Mouse (Mus musculus): ENCODE measurements at regions not wholly inside any gene's neighbourhood (a gene's known extent, or its start where the extent isn't known, plus 50 kb on each side); places are given as distances from the start of the nearest gene placed in this dataset.

- ATAC-seq (replicated peaks; ENCODE audit: low FRiP score, poor library complexity, severe bottlenecking) = no peak
These were observed 118.8 kb upstream of the Marcks start for GRCm38 (mm10) chr10:37257544-37257943.

- ATAC-seq (replicated peaks; ENCODE audit: low FRiP score, poor library complexity, severe bottlenecking) = no peak
These were observed 112.3 kb upstream of the Marcks start for GRCm38 (mm10) chr10:37250934-37251521.

GRCm38 (mm10) chr10:37250157-37250556 is 111.4 kb upstream of the Marcks start:
- no peak for ATAC-seq (replicated peaks; ENCODE audit: low FRiP score, poor library complexity, severe bottlenecking)

- ATAC-seq (replicated peaks; ENCODE audit: low FRiP score, poor library complexity, severe bottlenecking) = no peak
These were observed 110.8 kb upstream of the Marcks start for GRCm38 (mm10) chr10:37249511-37249910.

- no peak for ATAC-seq (replicated peaks; ENCODE audit: low FRiP score, poor library complexity, severe bottlenecking)
These were observed 108.4 kb upstream of the Marcks start for GRCm38 (mm10) chr10:37247121-37247520.

GRCm38 (mm10) chr10:37243136-37243535 is 104.4 kb upstream of the Marcks start:
- no peak for ATAC-seq (replicated peaks; ENCODE audit: low FRiP score, poor library complexity, severe bottlenecking)

GRCm38 (mm10) chr10:37241821-37242263 is 103.1 kb upstream of the Marcks start:
- no peak for ATAC-seq (replicated peaks; ENCODE audit: low FRiP score, poor library complexity, severe bottlenecking)

GRCm38 (mm10) chr10:37240634-37241033 is 101.9 kb upstream of the Marcks start:
- ATAC-seq (replicated peaks; ENCODE audit: low FRiP score, poor library complexity, severe bottlenecking) = no peak

- ATAC-seq (replicated peaks; ENCODE audit: low FRiP score, poor library complexity, severe bottlenecking) = no peak
These were observed 101.5 kb upstream of the Marcks start for GRCm38 (mm10) chr10:37240201-37240600.

- no peak for ATAC-seq (replicated peaks; ENCODE audit: low FRiP score, poor library complexity, severe bottlenecking)
These were observed 97.5 kb upstream of the Marcks start for GRCm38 (mm10) chr10:37236001-37236822.

- ATAC-seq (replicated peaks; ENCODE audit: low FRiP score, poor library complexity, severe bottlenecking) = peak; percentile 90
These were observed 93.3 kb upstream of the Marcks start for GRCm38 (mm10) chr10:37231936-37232556.

GRCm38 (mm10) chr10:37231159-37231558 is 92.4 kb upstream of the Marcks start:
- peak; percentile 40 for ATAC-seq (replicated peaks; ENCODE audit: low FRiP score, poor library complexity, severe bottlenecking)

- ATAC-seq (replicated peaks; ENCODE audit: low FRiP score, poor library complexity, severe bottlenecking) = no peak
These were observed 89.2 kb upstream of the Marcks start for GRCm38 (mm10) chr10:37227889-37228288.

GRCm38 (mm10) chr10:37221730-37222129 is 83.0 kb upstream of the Marcks start:
- no peak for ATAC-seq (replicated peaks; ENCODE audit: low FRiP score, poor library complexity, severe bottlenecking)

GRCm38 (mm10) chr10:37220434-37220833 is 81.7 kb upstream of the Marcks start:
- peak; percentile 73 for ATAC-seq (replicated peaks; ENCODE audit: low FRiP score, poor library complexity, severe bottlenecking)

- no peak for ATAC-seq (replicated peaks; ENCODE audit: low FRiP score, poor library complexity, severe bottlenecking)
These were observed 81.2 kb upstream of the Marcks start for GRCm38 (mm10) chr10:37219936-37220335.

- no peak for ATAC-seq (replicated peaks; ENCODE audit: low FRiP score, poor library complexity, severe bottlenecking)
These were observed 80.7 kb upstream of the Marcks start for GRCm38 (mm10) chr10:37219381-37219780.

GRCm38 (mm10) chr10:37214656-37215055 is 75.9 kb upstream of the Marcks start:
- no peak for ATAC-seq (replicated peaks; ENCODE audit: low FRiP score, poor library complexity, severe bottlenecking)

- no peak for ATAC-seq (replicated peaks; ENCODE audit: low FRiP score, poor library complexity, severe bottlenecking)
These were observed 73.8 kb upstream of the Marcks start for GRCm38 (mm10) chr10:37212350-37213035.

- no peak for ATAC-seq (replicated peaks; ENCODE audit: low FRiP score, poor library complexity, severe bottlenecking)
These were observed 72.6 kb upstream of the Marcks start for GRCm38 (mm10) chr10:37211305-37211704.
